Mouse (Mus musculus) erythroblast, embryonic 14.5 days (primary cell): Measurements from ENCODE around the gene Polr2m.

Source experiments
- GATA1 ChIP-seq: IDR thresholded peaks from 2 replicates; pipeline ENCODE4 v1.6.1; 2012; ENCODE audit warnings: low read length, inconsistent platforms, mixed read lengths
- TAL1 ChIP-seq: IDR thresholded peaks from 3 replicates; pipeline ENCODE4 v1.6.1; 2012; ENCODE audit warnings: low read length, inconsistent platforms, mixed read lengths

DNA sequence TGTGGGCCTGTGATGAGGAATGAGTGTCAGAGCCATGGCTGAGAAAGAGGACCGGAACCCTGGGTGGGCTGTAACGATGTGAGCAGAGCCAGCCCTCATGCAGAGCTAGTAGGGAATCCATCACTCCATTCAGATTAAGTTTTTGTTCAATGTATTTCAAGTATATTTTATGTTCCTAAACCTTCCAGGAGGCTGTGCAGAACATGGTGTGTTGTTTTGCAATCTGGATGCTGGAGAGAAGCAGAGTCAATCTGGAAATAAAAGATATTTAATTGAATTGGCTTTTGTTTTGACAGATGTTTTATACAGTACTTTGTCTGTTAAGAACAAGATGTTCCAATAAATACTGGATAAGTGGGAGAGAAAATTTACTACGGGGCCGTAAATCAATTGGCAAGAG lies 29.0 kb downstream of the Polr2m start:
- no peak for TF ChIP-seq GATA1
- TF ChIP-seq TAL1: no peak
